Mouse (Mus musculus) ES-Bruce4 (cell line): ENCODE measurements at regions not wholly inside any gene's neighbourhood (a gene's known extent, or its start where the extent isn't known, plus 50 kb on each side); places are given as distances from the start of the nearest gene placed in this dataset.

Source experiments
- CTCF ChIP-seq: IDR thresholded peaks from one replicate; pipeline ENCODE4 v1.8.1; 2011; ENCODE audit warnings: low read depth, low read length
- POLR2A ChIP-seq: IDR thresholded peaks from one replicate; pipeline ENCODE4 v1.8.1; 2011; ENCODE audit warnings: low read length; ENCODE audit not compliant: insufficient read depth

GRCm38 (mm10) chr5:45084741-45085140, 285.3 kb upstream of the Ldb2 start:
- TF ChIP-seq POLR2A: no peak
- TF ChIP-seq CTCF: no peak
